Mouse (Mus musculus): ENCODE measurements around the gene Cela2a. TPM values are rescaled to one million over a fixed set of nuclear protein-coding genes. Genes with fewer than 3 reads are reported as not detected.

Gene Cela2a
- total RNA-seq, 2 experiments from 2014 or later = not detected

DNA sequence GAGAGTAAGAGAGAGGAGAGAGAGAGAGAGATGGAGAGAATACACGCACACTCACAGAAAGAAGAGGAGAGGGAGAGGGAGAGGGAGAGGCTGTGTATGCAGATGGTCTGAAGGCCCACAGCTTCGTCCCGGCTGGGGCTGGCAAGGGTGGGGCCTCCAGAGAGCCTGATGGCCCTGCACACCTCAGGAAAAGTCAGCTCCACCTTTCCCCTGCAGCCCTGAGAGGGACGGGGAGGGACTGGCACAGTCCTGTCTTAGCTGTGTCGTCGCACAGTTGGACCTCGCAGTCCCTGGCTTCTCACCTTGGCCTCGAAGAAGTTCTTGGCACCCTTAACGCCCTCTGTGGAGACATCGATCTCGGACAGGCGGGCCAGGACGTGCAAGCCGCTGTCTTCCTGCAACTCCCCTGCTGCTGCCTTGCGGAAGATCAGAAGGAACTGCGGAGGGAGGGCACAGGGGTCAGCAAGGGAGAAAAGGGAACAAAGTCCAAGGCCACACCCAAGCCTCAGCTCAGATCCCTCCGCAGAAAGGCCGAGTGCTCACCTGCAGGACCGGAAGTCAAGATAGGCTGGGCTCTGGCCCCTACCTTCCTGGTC is 34.4 kb upstream of the Cela2a start:
- DNase-seq (ENCODE audit: low spot score in 2 of 2) = no peak
- intact Hi-C loops (cut with DNase I) = no loop called here

DNA sequence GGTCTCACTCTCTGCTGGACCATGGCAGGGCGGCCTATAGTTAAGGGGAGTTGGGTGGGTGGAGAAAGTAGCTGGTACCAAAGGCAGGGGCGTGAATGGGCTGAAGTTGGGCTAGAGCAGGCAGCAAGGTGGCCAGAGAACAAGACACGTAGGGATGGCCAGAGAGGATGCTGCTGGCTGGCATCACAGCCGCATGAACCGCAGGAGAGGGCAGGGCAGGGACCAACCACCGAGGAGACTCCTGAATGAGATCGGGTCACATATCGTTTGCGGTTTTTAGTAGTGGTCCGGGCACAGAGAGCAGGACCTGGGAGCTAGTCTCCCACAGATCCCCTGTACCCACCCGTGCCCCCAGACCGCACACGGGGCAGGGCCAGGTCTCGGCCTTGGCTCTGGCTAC is 33.4 kb upstream of the Cela2a start:
- no peak for DNase-seq (ENCODE audit: low spot score in 2 of 2)
- intact Hi-C loops (cut with DNase I) = no loop called here

DNA sequence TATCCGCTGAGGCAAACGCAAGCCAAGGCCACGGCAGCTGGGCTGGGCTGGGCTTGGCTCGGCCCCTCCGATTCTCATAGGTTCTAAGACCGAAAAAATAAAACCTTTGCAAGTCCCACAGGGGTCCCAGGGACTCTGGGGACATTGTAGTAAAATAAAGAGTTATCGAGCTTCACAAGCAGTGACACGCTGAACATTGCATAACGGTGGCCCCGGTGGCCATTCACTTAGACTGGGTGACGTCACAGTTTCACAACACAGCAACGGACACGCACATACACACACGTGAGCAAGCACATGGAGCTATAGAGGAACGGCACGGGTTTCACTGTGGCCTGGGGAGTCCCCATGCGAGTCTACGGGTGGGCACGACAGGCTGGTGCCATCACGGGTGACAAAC is 32.5 kb upstream of the Cela2a start:
- DNase-seq (ENCODE audit: low spot score in 2 of 2) = peak in 1 of 2 experiments; percentile 81
- intact Hi-C loops (cut with DNase I) = no loop called here

GRCm38 (mm10) chr4:141857422-141857930 is 31.5 kb upstream of the Cela2a start:
- intact Hi-C loops (cut with DNase I) = loop anchor here (1.0 kb wide), 1 partner anchor 101 kb away; no protein-coding TSS in a partner anchor
- DNase-seq (ENCODE audit: low spot score in 2 of 2) = peak; percentile 88 to 89

- intact Hi-C loops (cut with DNase I) = no loop called here
- peak in 1 of 2 experiments; percentile 69 for DNase-seq (ENCODE audit: low spot score in 2 of 2)
These were observed 27.5 kb upstream of the Cela2a start for GRCm38 (mm10) chr4:141853437-141853836.

DNA sequence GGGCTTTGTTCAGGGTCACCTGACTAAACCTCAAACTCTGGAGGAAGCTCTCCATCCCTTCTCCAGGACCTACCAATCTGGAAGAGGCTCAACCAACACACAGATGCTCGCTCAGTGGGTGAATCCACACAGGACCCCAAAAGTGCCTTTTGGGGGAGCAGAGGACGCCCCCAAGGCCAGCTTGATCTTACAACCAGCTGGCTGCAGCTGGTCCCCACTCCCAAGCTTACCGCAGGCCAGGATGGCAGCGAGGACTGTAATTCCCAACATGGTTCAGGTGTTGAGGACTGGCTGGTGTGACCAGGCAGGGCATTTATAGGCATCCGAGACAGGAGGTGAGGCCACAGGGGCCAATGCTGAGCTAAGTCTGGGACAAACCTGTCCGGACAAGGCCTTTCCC is 20.0 kb upstream of the Cela2a start, which contains the start of gene Ctrc:
Gene Ctrc (minus strand): TSS at position 361 of the 400 bp plus-strand sequence.
- no peak for DNase-seq (ENCODE audit: low spot score in 2 of 2)
- intact Hi-C loops (cut with DNase I) = loop anchor here (10.0 kb wide), 2 partner anchors 221 to 451 kb away; partner anchors contain the start of genes Clcnka and Slc25a34

DNA sequence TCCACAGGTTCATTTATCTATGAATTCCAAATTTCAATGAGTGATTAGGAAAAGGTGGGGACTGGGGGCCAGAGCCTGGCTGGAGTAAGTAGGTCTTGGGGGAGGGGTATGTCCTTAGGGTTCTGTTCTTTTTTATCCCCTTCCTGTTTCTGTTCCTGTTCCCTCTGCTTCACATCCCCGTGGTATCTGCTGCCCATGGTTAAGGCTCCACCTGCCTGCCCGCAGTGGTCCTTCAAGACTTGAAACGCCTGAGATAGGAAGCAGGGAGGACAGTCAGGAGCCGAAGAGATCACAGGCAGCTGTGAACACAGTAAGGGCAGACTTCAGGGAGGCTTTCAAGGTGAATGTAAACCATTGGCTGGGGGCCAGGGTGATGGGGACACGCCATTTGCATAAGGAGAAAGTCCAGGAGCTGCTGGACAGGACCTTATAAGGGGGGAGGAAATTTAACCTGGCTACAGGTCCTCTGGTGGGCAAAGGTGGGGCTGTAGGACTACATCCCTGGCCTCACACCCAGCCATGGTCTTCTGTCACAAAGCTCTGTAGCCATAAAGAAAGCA is 8.7 kb upstream of the Cela2a start:
- intact Hi-C loops (cut with DNase I) = no loop called here
- no peak for DNase-seq (ENCODE audit: low spot score in 2 of 2)

- DNase-seq (ENCODE audit: low spot score in 2 of 2) = no peak
- intact Hi-C loops (cut with DNase I) = no loop called here
These were observed 8.0 kb upstream of the Cela2a start for GRCm38 (mm10) chr4:141833911-141834310.

- intact Hi-C loops (cut with DNase I) = no loop called here
These were observed 5.4 kb upstream of the Cela2a start for GRCm38 (mm10) chr4:141831361-141831760.

DNA sequence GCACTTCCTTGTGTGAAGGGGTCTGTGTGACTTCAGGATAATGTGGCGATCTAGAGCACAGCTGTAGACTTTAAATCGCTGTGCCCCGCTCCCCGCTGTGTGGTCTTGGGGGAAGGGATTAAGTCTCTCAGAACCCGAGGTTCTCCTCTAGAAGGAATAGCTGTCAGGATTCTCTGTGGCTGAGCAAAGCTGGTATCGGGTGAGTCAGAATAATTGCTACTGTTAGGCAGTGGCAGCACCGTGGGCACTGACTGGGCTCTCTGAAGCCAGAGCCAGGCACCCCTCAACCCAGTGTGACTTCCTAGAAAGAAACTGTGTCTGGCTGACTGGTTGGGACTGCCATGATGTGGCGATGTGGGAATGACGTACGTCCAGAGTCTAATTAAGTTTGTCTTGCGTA is 4.4 kb upstream of the Cela2a start:
- no peak for DNase-seq (ENCODE audit: low spot score in 2 of 2)
- intact Hi-C loops (cut with DNase I) = no loop called here

More at GRCm38 (mm10) chr4:141831361-141831760, 5.4 kb upstream of the Cela2a start:
- no peak for DNase-seq (ENCODE audit: low spot score in 2 of 2)

GRCm38 (mm10) chr4:141828177-141828576 is 2.2 kb upstream of the Cela2a start:
- intact Hi-C loops (cut with DNase I) = no loop called here
- DNase-seq (ENCODE audit: low spot score in 2 of 2) = no peak

GRCm38 (mm10) chr4:141827401-141827800 is 1.4 kb upstream of the Cela2a start:
- intact Hi-C loops (cut with DNase I) = no loop called here
- no peak for DNase-seq (ENCODE audit: low spot score in 2 of 2)

DNA sequence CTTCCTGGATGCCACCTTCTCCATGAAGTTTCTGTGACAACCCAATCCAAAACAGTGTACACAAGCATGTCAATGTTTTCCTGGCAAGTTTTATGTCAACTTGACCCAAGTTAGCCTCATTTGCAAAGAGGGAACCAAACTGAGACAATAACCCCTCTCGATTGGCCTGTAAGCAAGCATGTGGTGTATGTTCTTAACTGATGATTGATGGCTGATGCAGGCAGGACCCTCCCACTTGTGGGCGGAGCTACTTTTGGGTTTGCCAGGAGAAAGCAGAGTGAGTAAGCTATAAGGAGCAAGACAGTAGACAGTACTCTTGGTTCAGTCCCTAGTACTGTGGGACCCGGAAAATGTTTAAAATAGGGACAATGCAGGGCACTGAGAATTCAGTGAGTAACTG is 3.0 kb downstream of the Cela2a start:
- no peak for DNase-seq (ENCODE audit: low spot score in 2 of 2)
- intact Hi-C loops (cut with DNase I) = no loop called here

GRCm38 (mm10) chr4:141822089-141822488 is 3.9 kb downstream of the Cela2a start:
- no peak for DNase-seq (ENCODE audit: low spot score in 2 of 2)
- intact Hi-C loops (cut with DNase I) = no loop called here

GRCm38 (mm10) chr4:141821178-141821577 is 4.8 kb downstream of the Cela2a start:
- intact Hi-C loops (cut with DNase I) = no loop called here
- no peak for DNase-seq (ENCODE audit: low spot score in 2 of 2)

- no peak for DNase-seq (ENCODE audit: low spot score in 2 of 2)
- intact Hi-C loops (cut with DNase I) = no loop called here
These were observed 6.6 kb downstream of the Cela2a start for GRCm38 (mm10) chr4:141819316-141819715.

DNA sequence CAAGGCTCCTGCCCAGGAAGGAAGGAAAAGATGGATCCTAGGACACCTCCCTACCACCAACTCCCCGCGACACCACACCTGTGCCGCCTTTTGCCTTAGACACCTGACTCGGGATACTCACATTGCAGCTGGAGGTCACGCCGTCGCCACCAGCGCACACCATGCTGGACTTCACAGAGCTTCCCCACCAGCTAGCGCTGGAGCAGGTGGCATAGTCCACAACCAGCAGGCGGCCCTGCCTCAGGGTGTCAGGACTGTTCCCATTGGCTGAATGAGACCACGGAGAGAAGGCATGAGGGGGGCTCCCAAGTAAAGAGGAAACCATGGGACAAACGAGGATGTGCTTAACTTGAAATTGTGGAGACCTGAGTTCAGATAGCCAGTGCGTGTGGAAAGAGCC is 7.1 kb downstream of the Cela2a start:
- intact Hi-C loops (cut with DNase I) = no loop called here

GRCm38 (mm10) chr4:141817706-141818105 is 8.3 kb downstream of the Cela2a start:
- intact Hi-C loops (cut with DNase I) = no loop called here
- DNase-seq (ENCODE audit: low spot score in 2 of 2) = no peak

More for the DNA sequence above, 7.1 kb downstream of the Cela2a start:
- DNase-seq (ENCODE audit: low spot score in 2 of 2) = no peak

DNA sequence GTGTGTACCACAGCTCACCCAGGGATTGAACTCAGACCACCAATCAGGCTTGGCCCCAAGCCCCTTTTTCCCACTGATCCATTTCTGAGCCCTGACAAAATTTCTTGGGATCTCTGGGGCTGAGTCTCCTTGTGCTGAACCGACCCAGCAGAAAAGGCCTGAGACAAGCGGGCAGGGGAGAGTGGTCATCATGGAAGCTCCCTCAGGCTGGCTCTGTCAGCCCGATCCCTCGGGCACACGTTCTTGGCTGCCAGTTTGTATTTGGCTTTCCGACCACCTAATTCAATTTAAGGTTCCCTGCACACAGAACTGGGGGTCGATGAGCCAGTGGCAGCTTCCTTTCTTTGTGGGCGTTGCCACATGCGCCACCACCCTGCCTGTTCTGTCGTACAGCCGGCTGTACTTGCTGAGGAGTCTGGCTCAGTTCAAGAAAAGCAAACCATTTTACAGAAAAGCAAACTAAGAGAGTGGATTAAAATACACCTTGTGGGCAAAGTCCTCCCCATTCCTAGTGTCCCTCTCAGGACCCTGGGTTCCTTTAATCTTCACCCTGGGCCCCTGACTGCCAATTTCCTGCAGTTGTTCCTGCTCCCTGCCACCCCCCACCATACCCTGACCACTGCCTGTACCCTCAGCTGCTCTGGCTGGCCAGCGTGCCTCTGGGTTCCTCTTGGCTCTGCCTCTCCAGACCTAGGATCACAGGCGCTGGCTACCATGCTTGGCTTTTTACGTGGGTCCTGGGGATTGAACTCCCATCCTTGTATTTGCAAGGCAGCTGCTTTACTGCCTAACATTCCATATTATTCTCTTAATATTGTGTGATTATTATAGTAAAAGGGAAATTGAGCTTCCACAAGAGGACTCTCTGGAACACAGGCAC is 8.9 kb downstream of the Cela2a start:
- intact Hi-C loops (cut with DNase I) = no loop called here
- DNase-seq (ENCODE audit: low spot score in 2 of 2) = no peak

DNA sequence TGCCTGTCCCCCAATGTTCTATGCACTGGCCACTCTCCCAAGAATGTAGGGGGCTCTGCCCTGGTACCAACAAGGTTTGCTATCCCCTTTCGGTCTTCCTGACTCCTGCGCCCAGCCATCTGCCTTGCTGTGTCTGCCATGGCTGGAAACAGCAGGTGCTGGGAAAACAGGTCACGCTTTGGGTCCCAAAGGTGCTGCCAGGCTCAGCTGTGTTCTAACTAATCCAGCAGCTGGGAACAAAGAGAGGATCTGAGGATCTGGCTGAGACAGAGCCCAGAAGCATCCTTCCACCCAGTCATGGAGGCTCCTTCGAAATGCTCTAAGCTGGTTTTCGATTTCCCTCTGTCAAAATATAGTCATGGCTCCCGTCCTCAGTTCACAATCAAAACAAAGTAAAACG is 9.7 kb downstream of the Cela2a start:
- DNase-seq (ENCODE audit: low spot score in 2 of 2) = no peak
- intact Hi-C loops (cut with DNase I) = no loop called here
